Mouse (Mus musculus) kidney, adult 11 months (tissue): Measurements from ENCODE around the gene Gm17482.

ENCODE experiments used
- DNase-seq: peaks from one replicate; pipeline ENCODE4 v3.0.0; 2022

Gene Gm17482

GRCm38 (mm10) chr6:115307134-115307533 lies 80.0 kb downstream of the Gm17482 start:
- DNase-seq: no peak
